Mouse (Mus musculus): Measurements from ENCODE around the gene Itpr3.

DNA sequence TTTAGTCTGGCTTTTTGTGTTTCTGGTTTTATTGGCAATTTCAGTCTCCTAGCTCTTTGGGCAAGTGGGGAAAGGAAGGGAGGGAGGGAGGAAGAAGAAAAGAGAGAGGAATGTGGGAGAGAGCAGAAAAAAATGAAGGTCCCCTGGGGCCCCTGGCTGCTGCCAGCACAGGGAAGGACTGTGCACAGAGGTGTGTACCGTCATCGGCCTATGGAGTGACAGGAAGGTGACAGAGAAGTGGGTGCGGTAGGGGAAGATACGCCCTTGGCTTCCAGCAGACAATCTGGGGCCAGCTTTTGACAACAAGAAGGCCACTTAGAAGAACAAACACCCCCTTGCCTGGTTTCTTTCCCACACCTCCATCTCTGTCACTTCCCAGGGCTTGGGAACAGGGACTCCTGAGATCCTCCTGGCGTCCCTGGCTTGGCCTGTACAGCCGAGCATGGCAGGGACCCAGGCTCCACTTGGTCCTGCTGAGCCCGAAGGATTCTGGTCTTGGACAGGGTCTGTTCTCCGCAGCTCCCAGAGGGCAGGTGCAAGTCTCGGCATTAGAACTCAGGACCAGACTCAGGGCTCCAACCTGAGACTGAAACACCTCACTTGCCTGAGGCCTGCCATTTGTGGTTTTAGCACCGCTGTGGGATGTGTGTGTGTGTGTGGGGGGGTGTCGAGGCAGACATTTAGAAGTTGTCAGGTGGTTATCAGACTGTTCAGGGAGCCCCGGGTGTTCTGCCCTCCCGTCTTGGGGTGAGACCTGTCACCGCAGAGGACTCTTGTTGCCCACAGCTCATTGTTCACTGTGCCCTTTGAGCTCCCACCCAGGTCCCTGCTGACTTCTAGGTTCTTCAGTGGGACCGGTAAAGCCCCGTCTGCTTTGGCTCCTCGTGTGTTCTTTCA is 18.0 kb downstream of the Itpr3 start:
- TF ChIP-seq CTCF (IDR thresholded peaks at IDR 0.05; ENCODE audit: insufficient read depth, low read depth, low read length), result no peak
- no peak for TF ChIP-seq POLR2A (IDR thresholded peaks at IDR 0.05; ENCODE audit: insufficient read depth, low read depth, low read length)

Data from olfactory bulb, adult 2 months (tissue).